8 mouse cellular contexts compared by ENCODE assay signal in the genomic region with DNA sequence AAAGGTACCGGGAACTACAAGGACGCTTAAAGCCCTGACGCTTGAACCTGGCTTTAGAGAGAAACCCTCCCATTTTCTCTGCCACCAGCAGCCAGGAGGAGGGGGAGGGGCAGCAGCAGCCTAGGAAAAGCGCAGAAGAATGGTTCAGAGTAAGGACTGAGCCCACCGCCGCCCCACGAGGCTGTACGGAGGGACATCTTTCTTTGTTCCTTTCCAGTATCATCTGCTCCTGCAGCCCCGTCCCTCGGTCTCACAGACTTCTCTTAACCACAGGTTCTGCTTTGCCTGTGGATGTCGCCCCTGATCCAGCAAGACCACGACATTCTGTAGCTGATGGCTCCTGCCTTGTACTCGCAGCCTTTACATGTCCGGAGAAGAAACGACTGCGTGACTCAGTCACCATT. TPM values are rescaled to one million over a fixed set of nuclear protein-coding genes. Genes with fewer than 3 reads are reported as not detected.
DNase-seq lines count a peak whose midpoint lies in the region; ATAC-seq and TF ChIP-seq lines count a peak whose summit lies in the region.

No protein-coding gene starts in this region.

- H3K27ac ChIP-seq in kidney, embryonic 15.5 days: no peak overlapping the region
- H3K27ac ChIP-seq in hindbrain, embryonic 10.5 days: peak overlapping the region; percentile 72
- no peak overlapping the region for H3K27ac ChIP-seq in liver, embryonic 14.5 days
- H3K27ac ChIP-seq in neural tube, embryonic 15.5 days (replicated peaks): peak overlapping the region; percentile 86

- ATAC-seq in kidney, embryonic 15.5 days (replicated peaks; ENCODE audit: low FRiP score): 0 out of 2 replicates have a peak, but pooled peaks have one; percentile 17
- ATAC-seq in liver, embryonic 14.5 days (ENCODE audit: insufficient read depth): no peak
- ATAC-seq in neural tube, embryonic 15.5 days (ENCODE audit: low FRiP score): peak; percentile 85
- no peak for ATAC-seq in monocyte, adult 5-6 weeks (replicated peaks; ENCODE audit: insufficient number of reproducible peaks, low FRiP score, low TSS enrichment, poor library complexity, severe bottlenecking)

- H3K36me3 ChIP-seq in kidney, embryonic 15.5 days: peaks cover under 1% of the 10 kb centered on the region; the same call in 1 of the 2 replicates
- 0 out of 2 replicates have a peak, but pooled peaks cover 3% of the 10 kb centered on the region for H3K36me3 ChIP-seq in hindbrain, embryonic 10.5 days
- no peaks in the 10 kb centered on the region for H3K36me3 ChIP-seq in liver, embryonic 14.5 days (replicated peaks; ENCODE audit: control insufficient read depth, insufficient read depth, low read depth)
- peaks cover 1% of the 10 kb centered on the region; the same call in 1 of the 2 replicates for H3K36me3 ChIP-seq in neural tube, embryonic 15.5 days

- no peak for DNase-seq in kidney, adult 9 months
- peak; percentile 68 for DNase-seq in ZHBTc4 (ENCODE audit: low read depth, low spot score)
- DNase-seq in embryo, embryonic 10.5 days (ENCODE audit: low spot score): peak; percentile 61
- DNase-seq in hindbrain, embryonic 10.5 days (ENCODE audit: low spot score): peak; percentile 52
- no peak for DNase-seq in liver, embryonic 14.5 days (ENCODE audit: low read depth in 3 of 3, low spot score in 3 of 3)

- peaks cover 13% of the 10 kb centered on the region for H3K4me1 ChIP-seq in kidney, embryonic 15.5 days
- peaks cover 12% of the 10 kb centered on the region for H3K4me1 ChIP-seq in hindbrain, embryonic 10.5 days (replicated peaks)
- H3K4me1 ChIP-seq in liver, embryonic 14.5 days (replicated peaks; ENCODE audit: control insufficient read depth in 2 of 2, insufficient read depth in 2 of 2, low read length in 1 of 2): no peaks in the 10 kb centered on the region
- H3K4me1 ChIP-seq in neural tube, embryonic 15.5 days: peaks cover 14% of the 10 kb centered on the region

- peak overlapping the region; percentile 94 for H3K4me2 ChIP-seq in kidney, embryonic 15.5 days
- H3K4me2 ChIP-seq in liver, embryonic 14.5 days (ENCODE audit: low read depth): peak overlapping the region; percentile 68
- H3K4me2 ChIP-seq in neural tube, embryonic 15.5 days: peak overlapping the region; percentile 95

- peak overlapping the region; percentile 46 for H3K4me3 ChIP-seq in kidney, embryonic 15.5 days (replicated peaks)
- H3K4me3 ChIP-seq in hindbrain, embryonic 10.5 days: peak overlapping the region; percentile 57
- H3K4me3 ChIP-seq in liver, embryonic 14.5 days (ENCODE audit: insufficient read depth in 1 of 2, low read depth in 2 of 2, low read length in 2 of 2): peak overlapping the region; percentile 35 to 38
- H3K4me3 ChIP-seq in neural tube, embryonic 15.5 days (replicated peaks): peak overlapping the region; percentile 47

- no peaks in the 10 kb centered on the region for H3K9me3 ChIP-seq in kidney, embryonic 15.5 days (replicated peaks)
- no peaks in the 10 kb centered on the region for H3K9me3 ChIP-seq in hindbrain, embryonic 10.5 days
- no peaks in the 10 kb centered on the region for H3K9me3 ChIP-seq in liver, embryonic 14.5 days (ENCODE audit: control insufficient read depth, low read length)
- no peaks in the 10 kb centered on the region for H3K9me3 ChIP-seq in neural tube, embryonic 15.5 days (replicated peaks)

- under 1% methylated on average over 16 of the region's 16 CpGs for WGBS in kidney, embryonic 15.5 days
- 3% methylated on average over 16 of the region's 16 CpGs for WGBS in hindbrain, embryonic 10.5 days
- WGBS in liver, embryonic 14.5 days (ENCODE audit: insufficient replicate concordance): 3% methylated on average over 16 of the region's 16 CpGs
- WGBS in neural tube, embryonic 15.5 days: under 1% methylated on average over 16 of the region's 16 CpGs

- TF ChIP-seq CTCF in liver, embryonic 14.5 days (IDR thresholded peaks at IDR 0.05; ENCODE audit: low read depth): 0 out of 2 replicates have a peak, but pooled peaks have one; percentile 15

- no peak for TF ChIP-seq EP300 in liver, embryonic 14.5 days (IDR thresholded peaks at IDR 0.05; ENCODE audit: low read depth)

- H3K9ac ChIP-seq in kidney, embryonic 15.5 days: peak overlapping the region; percentile 42; the same call in 1 of the 2 replicates
- H3K9ac ChIP-seq in liver, embryonic 14.5 days (replicated peaks): no peak overlapping the region; the same call in 1 of the 2 replicates
- peak overlapping the region; percentile 66 for H3K9ac ChIP-seq in neural tube, embryonic 15.5 days (replicated peaks)

- H3K27me3 ChIP-seq in kidney, embryonic 15.5 days: no peaks in the 10 kb centered on the region; the same call in 1 of the 2 replicates
- peaks cover 14% of the 10 kb centered on the region; the same call in 1 of the 2 replicates for H3K27me3 ChIP-seq in hindbrain, embryonic 10.5 days (ENCODE audit: insufficient read depth, poor library complexity, severe bottlenecking)
- no peaks in the 10 kb centered on the region for H3K27me3 ChIP-seq in liver, embryonic 14.5 days (ENCODE audit: control insufficient read depth, insufficient read depth, low read length)
- peaks cover 3% of the 10 kb centered on the region; the same call in 1 of the 2 replicates for H3K27me3 ChIP-seq in neural tube, embryonic 15.5 days (replicated peaks)

RNA-seq across cellular contexts. Expression of a gene that starts 23.6 kb away (rescaled TPM):
- 0.23 and 0.44 TPM in 2 replicates for polyA plus RNA-seq in kidney, embryonic 15.5 days (2015; fragmentation: Nextera tagmentation; extraction: Ambion mirVana)
- 0.25 and 0.43 TPM in 2 replicates for polyA plus RNA-seq in hindbrain, embryonic 10.5 days (2016; fragmentation: Nextera tagmentation; extraction: Ambion mirVana)
- 0.04 and 0.06 TPM in 2 replicates for polyA plus RNA-seq in liver, embryonic 14.5 days (2012; rRNA removed)
- not detected in 2 replicates for polyA plus RNA-seq in liver, embryonic 14.5 days (2014; fragmentation: Nextera tagmentation; extraction: Ambion mirVana)
- polyA plus RNA-seq in neural tube, embryonic 15.5 days (2015; fragmentation: Nextera tagmentation; extraction: Ambion mirVana): 1.2 and 5.1 TPM in 2 replicates
- total RNA-seq in monocyte, adult 5-6 weeks (2017): 14.5 to 81.6 TPM (median 14.9 TPM) in 3 replicates

Comparison
In these comparisons a context has a peak if more than half of its experiments do, and no peak if none do; other contexts are left out.
1. ATAC-seq: peak in kidney, embryonic 15.5 days (single experiment) and neural tube, embryonic 15.5 days (single experiment); none in liver, embryonic 14.5 days (single experiment) and monocyte, adult 5-6 weeks (single experiment).
2. H3K27ac ChIP-seq: peak in hindbrain, embryonic 10.5 days (single experiment) and neural tube, embryonic 15.5 days (single experiment); none in kidney, embryonic 15.5 days (single experiment) and liver, embryonic 14.5 days (single experiment).
3. DNase-seq: peak in ZHBTc4 (single experiment), embryo, embryonic 10.5 days (single experiment) and hindbrain, embryonic 10.5 days (single experiment); none in kidney, adult 9 months (single experiment) and liver, embryonic 14.5 days (0 of 3).
4. Peak in every context shown above with its lines, with median percentiles within 50 percentile points of each other: H3K4me2 ChIP-seq and H3K4me3 ChIP-seq.